7 mouse cellular contexts compared by ENCODE assay signal in the genomic region with DNA sequence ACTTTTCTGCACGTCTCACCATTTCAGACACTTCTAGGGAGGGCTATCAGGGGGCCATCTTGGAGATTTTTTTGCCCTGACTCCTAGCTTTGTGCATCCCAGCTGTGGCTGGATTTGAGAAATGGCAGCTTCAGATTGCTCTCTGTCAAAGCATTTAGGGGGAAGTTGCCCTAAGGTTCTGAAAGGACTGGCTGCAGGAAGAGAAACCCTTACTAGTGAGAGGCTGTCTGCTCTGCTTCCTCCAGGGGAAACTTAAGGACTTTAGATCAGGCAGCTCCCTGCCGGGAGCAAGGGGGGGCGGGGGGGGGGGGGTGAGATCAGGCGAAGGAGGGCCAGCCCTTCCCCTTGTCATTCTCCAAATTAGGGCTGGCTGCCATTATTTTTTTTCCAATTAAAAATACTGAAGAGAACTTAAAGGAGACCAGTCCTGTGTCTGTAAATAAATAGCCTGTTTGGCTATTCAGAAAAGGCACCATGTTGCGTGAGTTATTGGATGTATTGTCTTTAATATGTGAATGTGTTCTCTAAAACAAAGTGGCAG.
DNase-seq lines count a peak whose midpoint lies in the region; ATAC-seq and TF ChIP-seq lines count a peak whose summit lies in the region.

No protein-coding gene starts in this region.

- 28% methylated on average over 5 of the region's 5 CpGs for WGBS in thymus, adult 2 months
- WGBS in embryonic facial prominence, embryonic 10.5 days = 4% methylated on average over 5 of the region's 5 CpGs
- WGBS in hindbrain, embryonic 12.5 days = 3% methylated on average over 5 of the region's 5 CpGs
- WGBS in liver, embryonic 14.5 days (ENCODE audit: insufficient replicate concordance) = 10% methylated on average over 5 of the region's 5 CpGs
- WGBS in neural tube, embryonic 15.5 days = 4% methylated on average over 5 of the region's 5 CpGs

- no peak for TF ChIP-seq EP300 in liver, embryonic 14.5 days (IDR thresholded peaks at IDR 0.05; ENCODE audit: low read depth)

- H3K27me3 ChIP-seq in thymus, adult 2 months (ENCODE audit: control insufficient read depth, insufficient read depth, low read length) = no peaks in the 10 kb centered on the region
- no peaks in the 10 kb centered on the region for H3K27me3 ChIP-seq in embryonic facial prominence, embryonic 10.5 days (replicated peaks; ENCODE audit: low read depth, poor library complexity, severe bottlenecking)
- no peaks in the 10 kb centered on the region for H3K27me3 ChIP-seq in hindbrain, embryonic 12.5 days
- H3K27me3 ChIP-seq in liver, embryonic 14.5 days (ENCODE audit: control insufficient read depth, insufficient read depth, low read length) = no peaks in the 10 kb centered on the region
- no peaks in the 10 kb centered on the region for H3K27me3 ChIP-seq in neural tube, embryonic 15.5 days (replicated peaks)

- peak; percentile 26 for DNase-seq in thymus, postnatal 25 days
- DNase-seq in thymus, adult 2 months = no peak
- peak; percentile 65 for DNase-seq in embryonic facial prominence, embryonic 10.5 days (ENCODE audit: low spot score)
- DNase-seq in liver, embryonic 14.5 days (ENCODE audit: low read depth in 3 of 3, low spot score in 3 of 3) = no peak
- DNase-seq in testis, postnatal 14 days (ENCODE audit: low spot score) = no peak

- H3K9ac ChIP-seq in hindbrain, embryonic 12.5 days = no peak overlapping the region
- no peak overlapping the region for H3K9ac ChIP-seq in liver, embryonic 14.5 days (replicated peaks)
- H3K9ac ChIP-seq in neural tube, embryonic 15.5 days (replicated peaks) = no peak overlapping the region; the same call in 1 of the 2 replicates

- H3K9me3 ChIP-seq in embryonic facial prominence, embryonic 10.5 days = no peaks in the 10 kb centered on the region
- H3K9me3 ChIP-seq in hindbrain, embryonic 12.5 days (replicated peaks) = no peaks in the 10 kb centered on the region
- H3K9me3 ChIP-seq in liver, embryonic 14.5 days (ENCODE audit: control insufficient read depth, low read length) = no peaks in the 10 kb centered on the region
- no peaks in the 10 kb centered on the region for H3K9me3 ChIP-seq in neural tube, embryonic 15.5 days (replicated peaks)

- peak overlapping the region; percentile 49 for H3K4me2 ChIP-seq in hindbrain, embryonic 12.5 days (replicated peaks)
- H3K4me2 ChIP-seq in liver, embryonic 14.5 days (ENCODE audit: low read depth) = peak overlapping the region; percentile 76
- H3K4me2 ChIP-seq in neural tube, embryonic 15.5 days = peak overlapping the region; percentile 67

- H3K4me3 ChIP-seq in thymus, adult 2 months (ENCODE audit: control insufficient read depth, insufficient read depth, low read length) = no peak overlapping the region
- peak overlapping the region; percentile 39 for H3K4me3 ChIP-seq in embryonic facial prominence, embryonic 10.5 days
- no peak overlapping the region for H3K4me3 ChIP-seq in hindbrain, embryonic 12.5 days
- no peak overlapping the region for H3K4me3 ChIP-seq in liver, embryonic 14.5 days (ENCODE audit: insufficient read depth in 1 of 2, low read depth in 2 of 2, low read length in 2 of 2)
- no peak overlapping the region for H3K4me3 ChIP-seq in neural tube, embryonic 15.5 days (replicated peaks)

- TF ChIP-seq CTCF in thymus, adult 2 months (IDR thresholded peaks at IDR 0.05; ENCODE audit: borderline replicate concordance, control insufficient read depth, extremely low read depth, insufficient read depth, low read length, poor library complexity) = no peak
- no peak for TF ChIP-seq CTCF in liver, embryonic 14.5 days (IDR thresholded peaks at IDR 0.05; ENCODE audit: low read depth)

- peaks cover 23% of the 10 kb centered on the region for H3K4me1 ChIP-seq in thymus, adult 2 months (replicated peaks; ENCODE audit: control insufficient read depth, insufficient read depth, low read length)
- peaks cover 47% of the 10 kb centered on the region for H3K4me1 ChIP-seq in embryonic facial prominence, embryonic 10.5 days
- peaks cover 38% of the 10 kb centered on the region for H3K4me1 ChIP-seq in hindbrain, embryonic 12.5 days
- peaks cover 9 to 34% of the 10 kb centered on the region in 2 experiments; a peak in 3 of 4 replicates for H3K4me1 ChIP-seq in liver, embryonic 14.5 days (replicated peaks; ENCODE audit: control insufficient read depth in 2 of 2, insufficient read depth in 2 of 2, low read length in 1 of 2)
- H3K4me1 ChIP-seq in neural tube, embryonic 15.5 days = peaks cover 40% of the 10 kb centered on the region

- no peak overlapping the region for H3K27ac ChIP-seq in thymus, adult 2 months (ENCODE audit: control insufficient read depth, insufficient read depth, low read length)
- H3K27ac ChIP-seq in embryonic facial prominence, embryonic 10.5 days (replicated peaks) = peak overlapping the region; percentile 78
- H3K27ac ChIP-seq in hindbrain, embryonic 12.5 days = peak overlapping the region; percentile 89
- no peak overlapping the region for H3K27ac ChIP-seq in liver, embryonic 14.5 days
- peak overlapping the region; percentile 93 for H3K27ac ChIP-seq in neural tube, embryonic 15.5 days (replicated peaks)

- no peak for TF ChIP-seq POLR2A in thymus, adult 2 months (IDR thresholded peaks at IDR 0.05; ENCODE audit: control insufficient read depth, extremely low read depth, insufficient read depth, low read length, poor library complexity)

- H3K36me3 ChIP-seq in thymus, adult 2 months (ENCODE audit: control insufficient read depth, insufficient read depth, low read length) = no peaks in the 10 kb centered on the region
- no peaks in the 10 kb centered on the region for H3K36me3 ChIP-seq in embryonic facial prominence, embryonic 10.5 days (replicated peaks)
- no peaks in the 10 kb centered on the region for H3K36me3 ChIP-seq in hindbrain, embryonic 12.5 days
- H3K36me3 ChIP-seq in liver, embryonic 14.5 days (replicated peaks; ENCODE audit: control insufficient read depth, insufficient read depth, low read depth) = no peaks in the 10 kb centered on the region
- no peaks in the 10 kb centered on the region for H3K36me3 ChIP-seq in neural tube, embryonic 15.5 days

- peak; percentile 17 for ATAC-seq in hindbrain, embryonic 12.5 days (ENCODE audit: low FRiP score)
- no peak for ATAC-seq in liver, embryonic 14.5 days (ENCODE audit: insufficient read depth)
- ATAC-seq in neural tube, embryonic 15.5 days (ENCODE audit: low FRiP score) = peak; percentile 11

Comparison
In these comparisons a context has a peak if more than half of its experiments do, and no peak if none do; other contexts are left out.
1. DNase-seq: peak in thymus, postnatal 25 days (single experiment) and embryonic facial prominence, embryonic 10.5 days (single experiment); none in thymus, adult 2 months (single experiment), liver, embryonic 14.5 days (0 of 3) and testis, postnatal 14 days (single experiment).
2. H3K27ac ChIP-seq: peak in embryonic facial prominence, embryonic 10.5 days (single experiment), hindbrain, embryonic 12.5 days (single experiment) and neural tube, embryonic 15.5 days (single experiment); none in thymus, adult 2 months (single experiment) and liver, embryonic 14.5 days (single experiment).
3. Peak in every context shown above with its lines, with median percentiles within 50 percentile points of each other: H3K4me2 ChIP-seq.